Mouse (Mus musculus): ENCODE results near the gene Glce.

DNA sequence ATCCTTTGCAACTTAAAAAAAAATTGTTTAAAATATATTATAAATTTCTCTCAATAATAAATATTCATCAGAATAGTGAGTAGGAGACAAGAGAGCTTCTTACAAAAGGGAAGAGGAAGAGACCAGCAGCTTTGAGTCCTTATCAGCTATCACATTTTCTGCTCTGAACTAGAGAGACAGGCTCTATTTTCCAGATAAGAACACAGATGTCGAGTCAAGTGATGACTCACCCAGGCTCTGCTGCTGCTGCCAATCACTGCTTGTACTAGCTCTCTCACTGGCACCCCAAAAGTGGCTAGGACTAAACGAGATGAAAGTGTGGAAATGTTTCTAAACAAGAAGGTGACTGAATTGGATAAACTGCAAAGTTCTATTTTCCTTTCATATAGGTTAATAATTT, 39.5 kb downstream of the Glce start:
- no peak for TF ChIP-seq POLR2A (IDR thresholded peaks at IDR 0.05; ENCODE audit: low read depth, low read length)
- TF ChIP-seq CTCF (conservative IDR thresholded peaks at IDR 0.05; ENCODE audit: insufficient read depth, insufficient read length, low read depth, low read length): no peak
